Mouse (Mus musculus) testis, adult 2 months (tissue): ENCODE data around the gene Pmp22.

Source experiments
- CTCF ChIP-seq: fragments of 200-500 bp; IDR thresholded peaks from 2 replicates; pipeline ENCODE4 v1.5.1; 2012; ENCODE audit warnings: low read depth, mild to moderate bottlenecking, inconsistent platforms, low read length, moderate library complexity; ENCODE audit not compliant: control insufficient read depth, insufficient read depth, insufficient replicate concordance
- POLR2A ChIP-seq: fragments of 200-500 bp; IDR thresholded peaks from 2 replicates; pipeline ENCODE4 v1.6.1; 2012; ENCODE audit warnings: low read depth, mild to moderate bottlenecking, inconsistent platforms, low read length, moderate library complexity; ENCODE audit not compliant: control insufficient read depth

- TF ChIP-seq POLR2A = no peak
- TF ChIP-seq CTCF = no peak
Observed at GRCm38 (mm10) chr11:63168551-63169258, 39.9 kb downstream of the Pmp22 start.
